Mouse (Mus musculus) ES-E14 (cell line): Measurements from ENCODE around the gene Efs. TPM values are rescaled to one million over a fixed set of nuclear protein-coding genes. Genes with fewer than 3 reads are reported as not detected.
"Not testable (repeated sequence)": the region's sequence is repeated elsewhere in the genome, so short reads cannot be mapped to it uniquely, and the experiment has no call there.

ENCODE experiments used
- DNase-seq: peaks from one replicate; pipeline ENCODE4 v3.0.0-alpha.2; 2013; ENCODE audit warnings: low read depth, low spot score
- H3K27ac ChIP-seq: 2 replicates; pipeline ENCODE4 v1.5.1; 2012; ENCODE audit warnings: low read depth, mild to moderate bottlenecking, low read length, moderate library complexity, mixed read lengths; ENCODE audit not compliant: poor library complexity, insufficient read depth, severe bottlenecking
- H3K36me3 ChIP-seq: 2 replicates; pipeline ENCODE4 v1.6.1; 2012; ENCODE audit warnings: mild to moderate bottlenecking, low read length, moderate library complexity, mixed read lengths; ENCODE audit not compliant: control insufficient read depth, poor library complexity, insufficient read depth, severe bottlenecking
- H3K4me1 ChIP-seq, 2 experiments: fragments of 150-350 bp in 1 of 2; sonication (generic) in 1 of 2; 2 replicates each; pipeline ENCODE4 v1.6.1; 2012; ENCODE audit warnings: low read length in 2 of 2, mild to moderate bottlenecking in 1 of 2, mixed read lengths in 1 of 2; ENCODE audit not compliant: control insufficient read depth in 2 of 2, insufficient read depth in 2 of 2, poor library complexity in 1 of 2
- H3K4me3 ChIP-seq, 2 experiments: fragments of 150-350 bp in 1 of 2; sonication (generic) in 1 of 2; 2 replicates each; pipeline ENCODE4 v1.5.1; 2012; ENCODE audit warnings: low read length in 2 of 2, low read depth in 1 of 2, mild to moderate bottlenecking in 1 of 2, mixed read lengths in 1 of 2; ENCODE audit not compliant: insufficient read depth in 1 of 2, poor library complexity in 1 of 2, severe bottlenecking in 1 of 2
- H3K9ac ChIP-seq: 2 replicates; pipeline ENCODE4 v1.6.1; 2012; ENCODE audit warnings: low read depth, mild to moderate bottlenecking, low read length, mixed read lengths; ENCODE audit not compliant: poor library complexity, insufficient read depth, severe bottlenecking
- H3K9me3 ChIP-seq: fragments of 150-350 bp; sonication (generic); 2 replicates; pipeline ENCODE4 v1.6.1; 2012; ENCODE audit warnings: low read depth, mild to moderate bottlenecking, low read length; ENCODE audit not compliant: control insufficient read depth, insufficient read depth
- CHD2 ChIP-seq: IDR thresholded peaks from 2 replicates; pipeline ENCODE4 v1.6.1; 2014; ENCODE audit warnings: mild to moderate bottlenecking, low read depth, low read length, inconsistent platforms
- HCFC1 ChIP-seq: IDR thresholded peaks from 2 replicates; pipeline ENCODE4 v1.6.1; 2012; ENCODE audit warnings: low read length, inconsistent platforms, borderline replicate concordance; ENCODE audit not compliant: insufficient read depth
- MAFK ChIP-seq: IDR thresholded peaks from 2 replicates; pipeline ENCODE4 v1.6.1; 2014; ENCODE audit warnings: mild to moderate bottlenecking, low read depth, low read length, inconsistent platforms; ENCODE audit not compliant: insufficient read depth
- ZC3H11A ChIP-seq: IDR thresholded peaks from 2 replicates; pipeline ENCODE4 v1.6.1; 2012; ENCODE audit warnings: low read depth, mild to moderate bottlenecking, inconsistent platforms, low read length, borderline replicate concordance
- ZNF384 ChIP-seq: IDR thresholded peaks from 2 replicates; pipeline ENCODE4 v1.6.1; 2012; ENCODE audit warnings: low read depth, low read length, inconsistent platforms
- in situ Hi-C, 2 experiments: fragments of 600-800 bp; cut with MboI; formaldehyde crosslinking; loops; one replicate each; pipeline ENCODE4 v1.15.1; 2025; ENCODE audit warnings: low sequenced_read_pairs in 2 of 2, inconsistent platforms in 1 of 2; ENCODE audit not compliant: unreplicated experiment in 2 of 2
- total RNA-seq: library from RNA; depleted of rRNA; stranded (reverse); fragments of 300-350 nt; gene quantifications from 2 replicates; pipeline ENCODE4 v1.2.3, GENCODE M21; 2012; rRNA removed

Efs gene
- 10.8 and 28.3 TPM in 2 replicates for total RNA-seq

DNA sequence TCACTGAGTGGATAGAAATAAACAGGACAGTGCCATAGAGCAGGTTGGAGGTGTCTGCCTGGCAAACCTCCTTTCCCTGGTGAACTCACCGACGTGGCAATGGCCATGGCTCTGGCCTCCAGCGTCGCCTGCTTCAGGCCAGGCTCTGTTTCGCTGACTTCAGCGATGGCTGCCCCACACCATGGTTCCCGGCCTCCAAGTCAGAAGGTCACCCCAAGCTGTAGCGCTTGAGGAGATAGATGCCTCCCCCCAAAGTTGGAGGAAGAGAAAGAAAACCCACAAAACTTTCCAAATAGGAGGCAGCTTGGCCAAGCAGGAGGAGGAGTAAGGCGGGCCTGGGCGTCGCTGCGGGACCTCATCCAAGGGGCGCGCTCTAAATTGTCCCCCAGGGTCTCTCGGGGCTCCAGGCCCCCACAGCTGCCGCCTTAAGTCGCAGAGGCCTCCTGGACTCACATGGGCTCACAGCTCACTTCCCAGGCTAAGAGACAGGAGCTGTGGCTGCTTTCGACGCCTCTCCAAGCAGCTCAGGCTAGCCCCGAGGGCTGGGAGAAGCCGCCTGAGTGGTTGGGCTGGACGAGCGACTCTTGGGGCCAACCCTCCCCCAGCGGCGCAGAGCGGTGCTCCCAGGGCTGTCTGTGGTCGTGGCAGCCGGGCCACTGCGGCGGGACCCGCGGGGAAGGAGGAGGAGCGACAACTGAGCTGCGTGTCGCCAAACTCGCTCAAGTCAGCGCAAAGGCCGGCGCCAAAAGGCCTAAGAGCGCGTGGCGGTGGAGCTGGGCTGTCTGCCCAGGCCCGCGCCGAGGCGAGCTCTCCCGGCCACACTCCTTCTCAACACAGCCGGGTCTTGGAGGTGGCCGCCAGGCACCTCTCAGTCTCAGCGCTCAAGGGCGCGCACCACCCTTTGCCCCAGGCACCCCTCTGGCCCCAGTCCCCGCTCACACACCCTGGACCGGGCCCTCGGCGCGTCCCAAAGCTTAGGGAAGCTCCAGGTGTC, at the start of gene Efs:
TSS of gene Efs (minus strand) at position 778 of the 994 bp plus-strand sequence.
- in situ Hi-C loops = no loop called here
- peak; percentile 28 for DNase-seq
- Histone ChIP-seq H3K27ac (peak within 1 kb of the TSS; percentile 70), H3K36me3 (peaks cover 6% of the 10 kb centered on the region; the same call in 1 of the 2 replicates), H3K9me3 (no peaks in the 10 kb centered on the region), H3K4me1 (peaks cover 13 to 18% of the 10 kb centered on the region in 2 experiments; a peak in 3 of 4 replicates), H3K4me3 (peak within 1 kb of the TSS; percentile 81 to 83), H3K9ac (peak within 1 kb of the TSS; percentile 90)
- no peak for TF ChIP-seq HCFC1
- TF ChIP-seq ZNF384 = no peak
- TF ChIP-seq CHD2 = no peak
- no peak for TF ChIP-seq MAFK
- no peak for TF ChIP-seq ZC3H11A

- Histone ChIP-seq H3K9me3 (no peaks in the 10 kb centered on the region), H3K36me3 (no peaks in the 10 kb centered on the region), H3K4me1 (no peaks in the 10 kb centered on the region), H3K27ac (no peak overlapping the region), H3K4me3 (no peak overlapping the region), H3K9ac (no peak overlapping the region)
- DNase-seq = no peak
- TF ChIP-seq CHD2 (no peak), ZNF384 (peak; percentile 73; the same call in 1 of the 2 replicates)
- in situ Hi-C loops = no loop called here
Measured at GRCm38 (mm10) chr14:54974068-54974791, 48.3 kb upstream of the Efs start.

DNA sequence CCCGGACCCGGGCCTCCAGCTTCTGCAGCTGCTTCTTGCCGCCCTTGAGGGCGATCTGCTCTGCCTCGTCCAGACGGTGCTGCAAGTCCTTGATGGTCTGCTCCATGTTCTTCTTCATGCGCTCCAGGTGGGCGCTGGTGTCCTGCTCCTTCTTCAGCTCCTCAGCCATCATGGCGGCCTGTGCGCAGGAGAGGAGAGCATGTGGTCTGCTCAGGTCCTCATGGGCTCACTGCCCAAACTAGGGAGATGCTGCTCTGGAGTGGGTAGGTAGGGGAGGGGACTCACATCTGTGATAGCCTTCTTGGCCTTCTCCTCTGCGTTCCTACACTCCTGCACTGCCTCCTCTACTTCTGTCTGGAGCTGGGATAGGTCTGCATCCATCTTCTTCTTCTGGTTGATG, 46.9 kb upstream of the Efs start:
- in situ Hi-C loops = not testable (repeated sequence)

GRCm38 (mm10) chr14:54968344-54968743, 42.4 kb upstream of the Efs start:
- Histone ChIP-seq H3K36me3 (no peaks in the 10 kb centered on the region), H3K27ac (no peak overlapping the region), H3K4me1 (no peaks in the 10 kb centered on the region), H3K9me3 (no peaks in the 10 kb centered on the region), H3K9ac (no peak overlapping the region), H3K4me3 (no peak overlapping the region)
- in situ Hi-C loops = no loop called here
- TF ChIP-seq ZC3H11A = no peak
- no peak for TF ChIP-seq MAFK
- TF ChIP-seq CHD2 = no peak
- no peak for TF ChIP-seq HCFC1
- TF ChIP-seq ZNF384 = no peak
- no peak for DNase-seq

More for the DNA sequence above, 46.9 kb upstream of the Efs start:
- H3K4me3 ChIP-seq, H3K9me3 ChIP-seq, H3K27ac ChIP-seq, H3K36me3 ChIP-seq, H3K4me1 ChIP-seq, DNase-seq, H3K9ac ChIP-seq: not testable (repeated sequence)
